Mouse (Mus musculus) mature B cell (primary cell): ENCODE measurements around the gene Rhbdd1.

ENCODE experiments used
- in situ Hi-C: fragments of 300-500 bp; cut with MboI; formaldehyde crosslinking; loops from 2 replicates; pipeline ENCODE4 v1.14.3; 2019

Gene Rhbdd1

GRCm38 (mm10) chr1:82479696-82480487 lies 163.6 kb downstream of the Rhbdd1 start:
- in situ Hi-C loops, result no loop called here

GRCm38 (mm10) chr1:82482371-82482770 lies 166.1 kb downstream of the Rhbdd1 start:
- in situ Hi-C loops, result no loop called here

GRCm38 (mm10) chr1:82486371-82486770 lies 170.1 kb downstream of the Rhbdd1 start:
- in situ Hi-C loops, result no loop called here

- in situ Hi-C loops, result no loop called here
These were observed 175.7 kb downstream of the Rhbdd1 start for GRCm38 (mm10) chr1:82491954-82492353.
